Mouse (Mus musculus) forebrain, embryonic 16.5 days (tissue): Measurements from ENCODE around the gene Srcin1. TPM values are rescaled to one million over a fixed set of nuclear protein-coding genes. Genes with fewer than 3 reads are reported as not detected.

Experiments
- ATAC-seq: fragments of 200-750 bp; cut with Nextera tagmentation; 2 replicates; pipeline ENCODE4 v1.8.0; 2017; ENCODE audit warnings: mild to moderate bottlenecking, moderate library complexity
- H3K27ac ChIP-seq: fragments of 300-500 bp; sonication (generic); 2 replicates; pipeline ENCODE4 v1.5.1; 2014; ENCODE audit warnings: low read length, control low read depth
- H3K27me3 ChIP-seq: fragments of 300-500 bp; sonication (generic); replicated peaks from 2 replicates; pipeline ENCODE4 v1.6.1; 2014; ENCODE audit warnings: low read length; ENCODE audit not compliant: control insufficient read depth, insufficient read depth
- H3K36me3 ChIP-seq: fragments of 300-500 bp; sonication (generic); 2 replicates; pipeline ENCODE4 v1.6.1; 2014; ENCODE audit not compliant: control insufficient read depth, insufficient read depth
- H3K4me1 ChIP-seq: fragments of 300-500 bp; sonication (generic); replicated peaks from 2 replicates; pipeline ENCODE4 v1.6.1; 2014; ENCODE audit warnings: low read length; ENCODE audit not compliant: control insufficient read depth, insufficient read depth
- H3K4me2 ChIP-seq: fragments of 300-500 bp; sonication (generic); 2 replicates; pipeline ENCODE4 v1.6.1; 2014; ENCODE audit warnings: mild to moderate bottlenecking, low read length, control low read depth
- H3K4me3 ChIP-seq: fragments of 300-500 bp; sonication (generic); replicated peaks from 2 replicates; pipeline ENCODE4 v1.5.1; 2014; ENCODE audit warnings: mild to moderate bottlenecking, low read length, control low read depth
- H3K9ac ChIP-seq: fragments of 300-500 bp; sonication (generic); replicated peaks from 2 replicates; pipeline ENCODE4 v1.6.1; 2014; ENCODE audit warnings: low read depth, low read length, control low read depth
- H3K9me3 ChIP-seq: fragments of 300-500 bp; sonication (generic); 2 replicates; pipeline ENCODE4 v1.6.1; 2016; ENCODE audit warnings: low read length; ENCODE audit not compliant: control insufficient read depth
- WGBS: fragments of 180-500 bp; shearing (Covaris S2); extraction: QIAGEN DNeasy Blood & Tissue Kit; methylation state at CpG from one replicate; pipeline ENCODE4 v1.1.7; 2014; 5-methylcytosine and 5-hydroxymethylcytosine counted together
- polyA plus RNA-seq: library from polyadenylated mRNA; unstranded; fragments of >200 nt; fragmentation: Nextera tagmentation; extraction: Ambion mirVana; gene quantifications from 2 replicates; pipeline ENCODE4 v1.2.1, GENCODE M21; 2015

Gene Srcin1
- polyA plus RNA-seq, 1 experiment from 2014 or later: 9.9 TPM

DNA sequence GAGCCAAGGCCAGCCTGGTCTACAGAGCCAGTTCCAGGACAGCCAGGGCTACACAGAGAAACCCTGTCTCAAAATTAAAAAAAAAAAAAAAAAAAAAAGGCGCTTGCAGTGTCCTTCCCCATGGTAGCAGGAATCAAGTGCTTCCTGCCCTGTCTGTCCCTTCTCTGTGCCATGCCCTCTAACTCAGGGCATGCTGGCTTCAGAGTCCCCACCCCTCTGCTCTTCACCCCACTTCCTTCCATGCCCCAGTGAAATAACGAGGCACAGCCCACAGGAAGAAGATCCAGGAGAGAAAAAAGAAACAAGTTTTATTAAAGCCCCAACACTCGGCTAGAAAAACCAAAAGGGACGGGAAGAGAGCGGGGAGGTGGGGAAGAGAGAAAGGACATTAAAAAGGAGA lies 66.9 kb downstream of the Srcin1 start:
- H3K27ac ChIP-seq: no peak overlapping the region

DNA sequence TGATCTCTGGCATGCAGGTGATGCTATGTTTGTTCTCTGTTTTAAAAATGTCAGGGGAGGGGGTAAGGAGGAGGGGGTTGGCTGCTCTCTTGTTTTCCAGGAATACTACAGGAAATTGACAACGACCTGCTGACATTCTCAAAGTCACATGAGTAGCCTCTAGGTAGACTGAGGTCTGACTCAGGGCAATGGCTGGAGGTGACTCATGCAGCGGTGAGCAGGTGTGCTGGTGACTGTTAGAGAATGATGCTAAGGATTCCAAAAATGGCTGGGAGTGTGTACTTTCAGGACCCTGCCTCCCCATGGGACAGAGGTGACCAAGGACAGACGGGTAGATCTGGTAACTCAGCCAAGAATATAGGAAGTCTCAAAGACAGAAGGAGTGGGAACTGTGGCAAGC lies 67.8 kb downstream of the Srcin1 start:
- Histone ChIP-seq H3K9me3 (no peaks in the 10 kb centered on the region), H3K27ac (no peak overlapping the region), H3K4me1 (no peaks in the 10 kb centered on the region), H3K4me3 (no peak overlapping the region), H3K4me2 (no peak overlapping the region), H3K27me3 (no peaks in the 10 kb centered on the region), H3K9ac (no peak overlapping the region), H3K36me3 (no peaks in the 10 kb centered on the region)
- WGBS: 84% methylated on average over 3 of the region's 3 CpGs
- no peak for ATAC-seq

More for the DNA sequence above, 66.9 kb downstream of the Srcin1 start:
- no peaks in the 10 kb centered on the region for H3K9me3 ChIP-seq
- no peaks in the 10 kb centered on the region for H3K27me3 ChIP-seq
- 42% methylated on average over 5 of the region's 5 CpGs for WGBS
- H3K4me2 ChIP-seq: no peak overlapping the region
- H3K4me3 ChIP-seq: no peak overlapping the region
- H3K4me1 ChIP-seq: no peaks in the 10 kb centered on the region
- H3K36me3 ChIP-seq: no peaks in the 10 kb centered on the region
- H3K9ac ChIP-seq: no peak overlapping the region
- no peak for ATAC-seq

GRCm38 (mm10) chr11:97506331-97506730 lies 69.7 kb downstream of the Srcin1 start:
- H3K9me3 ChIP-seq: no peaks in the 10 kb centered on the region
- ATAC-seq: no peak
- H3K4me1 ChIP-seq: no peaks in the 10 kb centered on the region
- no peak overlapping the region for H3K9ac ChIP-seq
- no peak overlapping the region for H3K4me2 ChIP-seq
- 46% methylated on average over 8 of the region's 8 CpGs for WGBS
- no peak overlapping the region for H3K27ac ChIP-seq
- no peaks in the 10 kb centered on the region for H3K36me3 ChIP-seq
- peaks cover 9% of the 10 kb centered on the region for H3K27me3 ChIP-seq
- H3K4me3 ChIP-seq: no peak overlapping the region

- peaks cover 14% of the 10 kb centered on the region for H3K27me3 ChIP-seq
- peaks cover 3% of the 10 kb centered on the region for H3K4me1 ChIP-seq
- ATAC-seq: no peak
- H3K36me3 ChIP-seq: no peaks in the 10 kb centered on the region
- no peak overlapping the region for H3K27ac ChIP-seq
- no peak overlapping the region for H3K4me3 ChIP-seq
- no peaks in the 10 kb centered on the region for H3K9me3 ChIP-seq
- WGBS: 78% methylated on average over 4 of the region's 4 CpGs
- no peak overlapping the region for H3K9ac ChIP-seq
- no peak overlapping the region for H3K4me2 ChIP-seq
Observed at GRCm38 (mm10) chr11:97505784-97506183, 70.2 kb downstream of the Srcin1 start.

DNA sequence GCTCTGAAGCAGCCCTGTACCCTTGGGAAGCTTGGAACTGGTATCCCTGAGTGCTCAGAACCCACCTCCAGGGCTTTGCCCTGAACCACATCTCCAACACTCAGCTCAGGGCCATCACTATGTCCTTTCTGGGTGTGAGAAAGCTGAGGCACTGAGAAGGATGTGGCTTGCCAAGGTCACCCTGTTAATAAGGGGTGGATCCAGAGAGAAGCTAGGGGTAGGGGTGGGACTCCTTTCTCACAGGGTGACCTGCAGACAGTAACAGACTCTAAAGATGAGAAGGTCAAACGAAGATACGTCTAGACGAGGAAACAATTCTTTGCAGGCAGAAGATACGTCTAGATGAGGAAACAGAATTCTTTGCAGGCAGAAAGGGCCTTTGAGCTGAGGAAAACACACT lies 73.1 kb downstream of the Srcin1 start:
- Histone ChIP-seq H3K36me3 (no peaks in the 10 kb centered on the region), H3K4me1 (peaks cover 11% of the 10 kb centered on the region), H3K27ac (no peak overlapping the region), H3K4me3 (no peak overlapping the region), H3K9me3 (no peaks in the 10 kb centered on the region), H3K9ac (no peak overlapping the region), H3K4me2 (no peak overlapping the region), H3K27me3 (peaks cover 32% of the 10 kb centered on the region)
- no peak for ATAC-seq
- 86% methylated on average over 4 of the region's 4 CpGs for WGBS

GRCm38 (mm10) chr11:97502383-97502782 lies 73.6 kb downstream of the Srcin1 start:
- no peak for ATAC-seq
- 42% methylated on average over 9 of the region's 9 CpGs for WGBS
- Histone ChIP-seq H3K4me2 (no peak overlapping the region), H3K9me3 (no peaks in the 10 kb centered on the region), H3K4me3 (no peak overlapping the region), H3K27ac (no peak overlapping the region), H3K4me1 (peaks cover 11% of the 10 kb centered on the region), H3K9ac (no peak overlapping the region), H3K27me3 (peaks cover 32% of the 10 kb centered on the region), H3K36me3 (no peaks in the 10 kb centered on the region)

DNA sequence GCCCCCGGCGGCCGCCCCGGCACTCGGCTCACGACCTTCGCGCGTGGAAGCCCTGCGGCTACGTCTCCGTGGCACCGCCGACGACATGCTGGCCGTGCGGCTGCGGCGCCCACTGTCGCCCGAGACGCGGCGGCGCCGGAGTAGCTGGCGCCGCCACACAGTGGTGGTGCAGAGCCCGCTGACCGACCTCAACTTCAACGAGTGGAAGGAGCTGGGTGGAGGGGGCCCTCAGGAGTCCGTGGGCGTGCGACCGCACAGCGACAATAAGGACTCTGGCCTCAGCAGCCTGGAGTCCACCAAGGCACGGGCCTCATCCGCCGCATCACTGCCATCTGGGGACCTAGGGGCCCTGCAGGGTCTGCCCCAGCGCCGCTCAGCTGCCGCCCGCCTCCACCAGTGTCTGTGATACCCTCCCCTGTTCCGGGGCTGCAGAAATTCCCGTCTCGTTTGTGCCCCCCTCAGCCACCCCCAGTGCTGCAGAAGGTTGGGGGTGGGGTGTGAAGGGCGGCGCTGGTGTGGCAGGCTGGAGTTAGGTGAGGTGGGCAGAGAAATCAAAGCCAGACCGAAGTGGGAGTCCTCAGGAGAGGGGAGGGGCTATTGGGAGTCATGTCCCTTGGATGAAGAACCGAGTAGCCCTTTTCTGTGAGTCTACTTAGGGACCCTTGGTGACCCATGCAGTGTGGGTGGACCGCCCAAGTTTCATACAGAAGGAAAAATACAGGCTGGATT lies 75.1 kb downstream of the Srcin1 start:
- peaks cover 32% of the 10 kb centered on the region for H3K27me3 ChIP-seq
- H3K4me3 ChIP-seq: peak overlapping the region; percentile 36
- H3K4me1 ChIP-seq: peaks cover 11% of the 10 kb centered on the region
- H3K9ac ChIP-seq: peak overlapping the region; percentile 50
- peak; percentile 44 for ATAC-seq
- WGBS: 5% methylated on average over 51 of the region's 51 CpGs
- H3K9me3 ChIP-seq: no peaks in the 10 kb centered on the region
- no peak overlapping the region for H3K27ac ChIP-seq
- H3K36me3 ChIP-seq: no peaks in the 10 kb centered on the region
- H3K4me2 ChIP-seq: peak overlapping the region; percentile 59

- Histone ChIP-seq H3K4me2 (peak within 1 kb of the TSS; percentile 59), H3K27ac (no peak within 1 kb of the TSS), H3K9ac (peak within 1 kb of the TSS; percentile 50), H3K4me1 (peaks cover 11% of the 10 kb centered on the region), H3K9me3 (no peaks in the 10 kb centered on the region), H3K27me3 (peaks cover 32% of the 10 kb centered on the region), H3K4me3 (peak within 1 kb of the TSS; percentile 36), H3K36me3 (no peaks in the 10 kb centered on the region)
- 7% methylated on average over 73 of the region's 88 CpGs for WGBS
- ATAC-seq: 0 out of 2 replicates have a peak, but pooled peaks have one; percentile 41
Observed at GRCm38 (mm10) chr11:97499865-97500719, 75.9 kb downstream of the Srcin1 start, which contains the start of gene 4933428G20Rik. 4933428G20Rik (minus strand) TSS chr11:97500340.

- H3K36me3 ChIP-seq: no peaks in the 10 kb centered on the region
- H3K9ac ChIP-seq: no peak overlapping the region
- no peaks in the 10 kb centered on the region for H3K9me3 ChIP-seq
- ATAC-seq: no peak
- no peak overlapping the region for H3K4me2 ChIP-seq
- no peak overlapping the region for H3K4me3 ChIP-seq
- peaks cover 32% of the 10 kb centered on the region for H3K27me3 ChIP-seq
- 89% methylated on average over 4 of the region's 4 CpGs for WGBS
- H3K27ac ChIP-seq: no peak overlapping the region
- peaks cover 11% of the 10 kb centered on the region for H3K4me1 ChIP-seq
Observed at GRCm38 (mm10) chr11:97497543-97497942, 78.4 kb downstream of the Srcin1 start.
